Mouse (Mus musculus): ENCODE measurements around the gene Mok. TPM values are rescaled to one million over a fixed set of nuclear protein-coding genes. Genes with fewer than 3 reads are reported as not detected.

Gene Mok
- 11.4 and 11.6 TPM in 2 replicates for polyA plus RNA-seq (2016; fragmentation: Nextera tagmentation; extraction: Ambion mirVana)

GRCm38 (mm10) chr12:110840348-110841198, at the start of gene Mok:
Mok (minus strand) TSS chr12:110840939.
- WGBS = under 1% methylated on average over 71 of the region's 71 CpGs
- ATAC-seq (ENCODE audit: low FRiP score) = peak; percentile 82
- Histone ChIP-seq H3K4me3 (replicated peaks) (peak within 1 kb of the TSS; percentile 69), H3K9me3 (no peaks in the 10 kb centered on the region), H3K27me3 (peaks cover 25% of the 10 kb centered on the region), H3K36me3 (replicated peaks) (no peaks in the 10 kb centered on the region), H3K9ac (peak within 1 kb of the TSS; percentile 59), H3K27ac (no peak within 1 kb of the TSS; the same call in 1 of the 2 replicates), H3K4me1 (peaks cover 48% of the 10 kb centered on the region), H3K4me2 (peak within 1 kb of the TSS; percentile 62)

- peak within 1 kb of the TSS; percentile 92 for H3K27ac ChIP-seq
- peak within 1 kb of the TSS; percentile 87 for H3K4me2 ChIP-seq
- peak within 1 kb of the TSS; percentile 85 for H3K9ac ChIP-seq
- no peaks in the 10 kb centered on the region for H3K9me3 ChIP-seq
- peaks cover 4% of the 10 kb centered on the region; the same call in 1 of the 2 replicates for H3K36me3 ChIP-seq (replicated peaks)
- WGBS = under 1% methylated on average over 61 of the region's 74 CpGs
- ATAC-seq (ENCODE audit: low FRiP score) = peak; percentile 100
- H3K27me3 ChIP-seq = no peaks in the 10 kb centered on the region
- H3K4me3 ChIP-seq (replicated peaks) = peak within 1 kb of the TSS; percentile 86
- H3K4me1 ChIP-seq = peaks cover 23% of the 10 kb centered on the region
These were observed 48.6 kb upstream of the Mok start, which contains the start of the genes Cinp and Tecpr2 for GRCm38 (mm10) chr12:110889036-110890020. Cinp (minus strand) TSS chr12:110889145. Tecpr2 (plus strand) TSS chr12:110889264.

GRCm38 (mm10) chr12:110888606-110889005, 47.9 kb upstream of the Mok start:
- 1% methylated on average over 25 of the region's 25 CpGs for WGBS
- peaks cover 23% of the 10 kb centered on the region for H3K4me1 ChIP-seq
- peak overlapping the region; percentile 86 for H3K4me3 ChIP-seq (replicated peaks)
- no peak for ATAC-seq (ENCODE audit: low FRiP score)
- peak overlapping the region; percentile 8; the same call in 1 of the 2 replicates for H3K27ac ChIP-seq
- H3K4me2 ChIP-seq = peak overlapping the region; percentile 87
- no peaks in the 10 kb centered on the region for H3K9me3 ChIP-seq
- peak overlapping the region; percentile 85 for H3K9ac ChIP-seq
- H3K27me3 ChIP-seq = no peaks in the 10 kb centered on the region
- peaks cover 9% of the 10 kb centered on the region for H3K36me3 ChIP-seq (replicated peaks)

GRCm38 (mm10) chr12:110888106-110888505, 47.4 kb upstream of the Mok start:
- H3K9me3 ChIP-seq = no peaks in the 10 kb centered on the region
- H3K4me3 ChIP-seq (replicated peaks) = peak overlapping the region; percentile 86
- peak overlapping the region; percentile 87 for H3K4me2 ChIP-seq
- H3K4me1 ChIP-seq = peaks cover 23% of the 10 kb centered on the region
- peaks cover 14% of the 10 kb centered on the region for H3K36me3 ChIP-seq (replicated peaks)
- no peak for ATAC-seq (ENCODE audit: low FRiP score)
- WGBS = 50% methylated on average over 12 of the region's 12 CpGs
- H3K9ac ChIP-seq = peak overlapping the region; percentile 85
- H3K27ac ChIP-seq = peak overlapping the region; percentile 8; the same call in 1 of the 2 replicates
- no peaks in the 10 kb centered on the region for H3K27me3 ChIP-seq

- no peak overlapping the region for H3K4me2 ChIP-seq
- H3K27ac ChIP-seq = no peak overlapping the region
- WGBS = 96% methylated on average over 2 of the region's 2 CpGs
- peaks cover 19% of the 10 kb centered on the region for H3K4me1 ChIP-seq
- ATAC-seq (ENCODE audit: low FRiP score) = no peak
- H3K36me3 ChIP-seq (replicated peaks) = peaks cover 35% of the 10 kb centered on the region
- H3K27me3 ChIP-seq = no peaks in the 10 kb centered on the region
- no peak overlapping the region for H3K9ac ChIP-seq
- H3K9me3 ChIP-seq = no peaks in the 10 kb centered on the region
- H3K4me3 ChIP-seq (replicated peaks) = no peak overlapping the region
These were observed 44.5 kb upstream of the Mok start for GRCm38 (mm10) chr12:110885251-110885650.

- no peaks in the 10 kb centered on the region for H3K27me3 ChIP-seq
- H3K4me1 ChIP-seq = no peaks in the 10 kb centered on the region
- 87% methylated on average over 7 of the region's 7 CpGs for WGBS
- H3K4me2 ChIP-seq = no peak overlapping the region
- no peak overlapping the region for H3K9ac ChIP-seq
- no peak overlapping the region for H3K27ac ChIP-seq
- ATAC-seq (ENCODE audit: low FRiP score) = no peak
- H3K9me3 ChIP-seq = no peaks in the 10 kb centered on the region
- peaks cover 60% of the 10 kb centered on the region for H3K36me3 ChIP-seq (replicated peaks)
- no peak overlapping the region for H3K4me3 ChIP-seq (replicated peaks)
These were observed 41.6 kb upstream of the Mok start for GRCm38 (mm10) chr12:110882291-110882690.

- Histone ChIP-seq H3K4me2 (no peak overlapping the region), H3K4me3 (replicated peaks) (no peak overlapping the region), H3K9me3 (no peaks in the 10 kb centered on the region), H3K4me1 (no peaks in the 10 kb centered on the region), H3K9ac (no peak overlapping the region), H3K27me3 (no peaks in the 10 kb centered on the region), H3K27ac (no peak overlapping the region), H3K36me3 (replicated peaks) (peaks cover 86% of the 10 kb centered on the region)
- 89% methylated on average over 2 of the region's 2 CpGs for WGBS
- no peak for ATAC-seq (ENCODE audit: low FRiP score)
These were observed 34.6 kb upstream of the Mok start for GRCm38 (mm10) chr12:110875351-110875750.

- H3K4me2 ChIP-seq = no peak overlapping the region
- H3K4me3 ChIP-seq (replicated peaks) = no peak overlapping the region
- H3K4me1 ChIP-seq = no peaks in the 10 kb centered on the region
- no peak overlapping the region for H3K27ac ChIP-seq
- H3K36me3 ChIP-seq (replicated peaks) = peaks cover 81% of the 10 kb centered on the region
- no peak for ATAC-seq (ENCODE audit: low FRiP score)
- no peaks in the 10 kb centered on the region for H3K9me3 ChIP-seq
- H3K9ac ChIP-seq = no peak overlapping the region
- 94% methylated on average over 5 of the region's 5 CpGs for WGBS
- no peaks in the 10 kb centered on the region for H3K27me3 ChIP-seq
These were observed 30.5 kb upstream of the Mok start for GRCm38 (mm10) chr12:110871247-110871646.

- 88% methylated on average over 4 of the region's 4 CpGs for WGBS
- ATAC-seq (ENCODE audit: low FRiP score) = no peak
- no peaks in the 10 kb centered on the region for H3K27me3 ChIP-seq
These were observed 29.4 kb upstream of the Mok start for GRCm38 (mm10) chr12:110870107-110870506.

GRCm38 (mm10) chr12:110865989-110866388, 25.2 kb upstream of the Mok start:
- Histone ChIP-seq H3K36me3 (replicated peaks) (peaks cover 43% of the 10 kb centered on the region), H3K9ac (no peak overlapping the region), H3K27me3 (no peaks in the 10 kb centered on the region), H3K4me3 (replicated peaks) (no peak overlapping the region), H3K9me3 (no peaks in the 10 kb centered on the region), H3K27ac (0 out of 2 replicates have a peak overlapping the region, but pooled peaks have one; percentile 51), H3K4me1 (peaks cover 14% of the 10 kb centered on the region), H3K4me2 (no peak overlapping the region)
- WGBS = 69% methylated on average over 10 of the region's 10 CpGs
- ATAC-seq (ENCODE audit: low FRiP score) = no peak

More at GRCm38 (mm10) chr12:110870107-110870506, 29.4 kb upstream of the Mok start:
- no peak overlapping the region for H3K4me3 ChIP-seq (replicated peaks)
- H3K4me1 ChIP-seq = 0 out of 2 replicates have a peak, but pooled peaks cover 2% of the 10 kb centered on the region
- no peak overlapping the region for H3K27ac ChIP-seq
- no peak overlapping the region for H3K9ac ChIP-seq
- H3K36me3 ChIP-seq (replicated peaks) = peaks cover 76% of the 10 kb centered on the region
- no peak overlapping the region for H3K4me2 ChIP-seq
- no peaks in the 10 kb centered on the region for H3K9me3 ChIP-seq

GRCm38 (mm10) chr12:110865571-110865970, 24.8 kb upstream of the Mok start:
- Histone ChIP-seq H3K4me3 (replicated peaks) (no peak overlapping the region), H3K9ac (no peak overlapping the region), H3K27ac (peak overlapping the region; percentile 51; the same call in 1 of the 2 replicates), H3K4me2 (no peak overlapping the region), H3K36me3 (replicated peaks) (peaks cover 43% of the 10 kb centered on the region), H3K27me3 (no peaks in the 10 kb centered on the region), H3K4me1 (peaks cover 16% of the 10 kb centered on the region), H3K9me3 (no peaks in the 10 kb centered on the region)
- ATAC-seq (ENCODE audit: low FRiP score) = no peak
- 51% methylated on average over 6 of the region's 6 CpGs for WGBS

GRCm38 (mm10) chr12:110864008-110864407, 23.3 kb upstream of the Mok start:
- no peak for ATAC-seq (ENCODE audit: low FRiP score)
- Histone ChIP-seq H3K4me1 (peaks cover 16% of the 10 kb centered on the region), H3K36me3 (replicated peaks) (peaks cover 38% of the 10 kb centered on the region), H3K9ac (no peak overlapping the region), H3K4me3 (replicated peaks) (no peak overlapping the region), H3K4me2 (no peak overlapping the region), H3K27me3 (no peaks in the 10 kb centered on the region), H3K27ac (no peak overlapping the region), H3K9me3 (no peaks in the 10 kb centered on the region)
- 93% methylated on average over 6 of the region's 6 CpGs for WGBS
